Mouse (Mus musculus) heart, adult 2 months (tissue): ENCODE measurements around the gene Sertad3.

ENCODE experiments used
- CTCF ChIP-seq: fragments of 200-600 bp; IDR thresholded peaks from 2 replicates; pipeline ENCODE4 v1.8.1; 2022; ENCODE audit warnings: antibody characterized with exemption, mild to moderate bottlenecking, moderate library complexity
- EP300 ChIP-seq: fragments of 200-500 bp; IDR thresholded peaks from 2 replicates; pipeline ENCODE4 v1.6.1; 2011; ENCODE audit warnings: low read depth, low read length, control low read depth; ENCODE audit not compliant: insufficient read depth

- TF ChIP-seq CTCF (no peak), EP300 (no peak)
Measured at GRCm38 (mm10) chr7:27522967-27523366, 49.4 kb downstream of the Sertad3 start, which contains the start of gene Hipk4.
